Mouse (Mus musculus) cerebellum, adult 2 months (tissue): ENCODE measurements at regions not wholly inside any gene's neighbourhood (a gene's known extent, or its start where the extent isn't known, plus 50 kb on each side); places are given as distances from the start of the nearest gene placed in this dataset.

ENCODE experiments used
- CTCF ChIP-seq: fragments of 200-500 bp; IDR thresholded peaks from 2 replicates; pipeline ENCODE4 v1.5.1; 2011; ENCODE audit warnings: low read depth, mild to moderate bottlenecking, control low read depth, low read length, moderate library complexity, borderline replicate concordance; ENCODE audit not compliant: insufficient read depth
- POLR2A ChIP-seq: fragments of 200-500 bp; IDR thresholded peaks from 2 replicates; pipeline ENCODE4 v1.6.1; 2011; ENCODE audit warnings: low read length, control low read depth, borderline replicate concordance; ENCODE audit not compliant: insufficient read depth

DNA sequence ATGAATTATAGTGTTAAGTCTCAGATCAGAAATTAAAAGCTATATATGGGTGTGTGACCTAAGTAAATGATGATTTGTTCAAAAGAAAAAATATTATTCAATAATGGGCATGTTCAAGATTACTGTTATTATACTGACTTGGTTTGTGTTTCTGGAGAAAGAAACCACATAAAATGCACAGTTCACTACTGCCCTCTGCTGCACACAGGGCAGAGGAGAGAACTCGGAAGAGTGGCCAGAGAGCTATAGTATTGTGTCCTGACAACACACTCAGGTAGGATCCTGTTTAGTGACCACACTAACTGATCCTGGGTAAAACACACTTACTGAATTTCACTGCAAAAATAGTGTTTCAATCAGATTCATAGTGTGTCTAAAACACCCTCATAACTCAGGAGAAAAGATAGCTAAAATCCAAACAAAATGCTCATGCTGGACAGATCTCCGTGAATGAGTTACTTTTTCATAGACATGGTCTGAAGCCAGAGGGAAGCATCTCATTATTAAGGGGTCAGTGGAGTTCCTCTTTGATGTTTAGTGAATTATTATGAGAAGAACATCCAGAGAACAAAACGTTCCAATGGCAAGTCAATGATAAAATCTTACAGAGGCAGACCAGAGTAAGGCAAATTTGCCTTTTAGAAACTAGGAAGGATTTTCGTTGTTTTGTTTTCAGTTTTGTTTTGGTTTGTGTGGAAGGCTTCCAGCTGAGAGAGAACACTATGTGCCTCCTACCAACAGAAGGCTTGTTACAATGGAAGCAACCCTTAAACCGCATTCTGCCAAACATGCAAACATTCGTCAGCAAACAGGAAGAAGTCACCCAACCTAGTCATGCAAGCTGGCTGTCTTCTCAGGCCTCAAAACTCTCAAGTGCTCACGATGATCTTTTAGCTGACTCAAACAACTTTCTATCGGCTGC lies 218.6 kb upstream of the Dab2 start:
- TF ChIP-seq CTCF (peak; percentile 20; the same call in 1 of the 2 replicates), POLR2A (no peak)
